Mouse (Mus musculus): ENCODE measurements around the gene AA467197.

AA467197 gene

DNA sequence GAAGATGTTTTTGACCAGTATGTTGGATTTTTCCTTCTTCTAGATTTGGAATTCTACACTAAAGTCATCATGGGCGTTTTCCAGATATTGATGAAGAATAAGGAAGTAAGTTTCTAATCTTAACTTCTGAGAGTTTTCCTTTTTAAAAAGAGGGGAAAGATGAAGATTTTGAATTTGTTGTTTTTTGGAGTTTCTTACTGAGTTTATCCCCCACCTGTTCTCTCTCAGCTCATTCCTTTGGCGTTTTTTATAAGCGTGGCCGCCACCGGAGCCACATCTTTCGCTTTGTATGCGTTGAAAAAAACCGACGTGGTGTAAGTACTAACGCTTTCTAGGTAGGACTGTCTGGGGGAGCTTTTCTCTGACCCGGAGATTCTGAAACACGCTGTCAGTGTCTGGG is 1.2 kb downstream of the AA467197 start:
- no peak for DNase-seq (ENCODE audit: low read depth, low spot score)

DNA sequence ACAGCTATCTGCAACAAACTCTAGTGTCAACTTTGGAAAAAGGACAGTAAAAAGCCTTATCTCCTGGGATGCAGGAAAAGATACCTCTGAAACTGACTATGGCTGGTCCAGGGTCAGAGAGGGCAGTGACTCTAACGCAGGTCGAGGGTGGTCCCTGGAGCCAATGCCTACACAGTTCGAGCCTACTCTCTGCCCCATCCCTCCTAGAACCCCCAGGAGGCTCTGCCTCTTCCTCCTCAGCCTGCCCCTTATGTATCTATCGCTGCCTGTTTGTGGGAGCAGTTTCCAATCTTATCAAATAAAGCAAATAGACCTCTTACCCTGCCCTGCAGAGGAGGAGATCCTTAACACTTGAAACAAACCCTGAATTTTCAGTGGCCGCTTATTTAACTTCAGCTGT is 1.9 kb downstream of the AA467197 start:
- DNase-seq (ENCODE audit: low read depth, low spot score): no peak

DNA sequence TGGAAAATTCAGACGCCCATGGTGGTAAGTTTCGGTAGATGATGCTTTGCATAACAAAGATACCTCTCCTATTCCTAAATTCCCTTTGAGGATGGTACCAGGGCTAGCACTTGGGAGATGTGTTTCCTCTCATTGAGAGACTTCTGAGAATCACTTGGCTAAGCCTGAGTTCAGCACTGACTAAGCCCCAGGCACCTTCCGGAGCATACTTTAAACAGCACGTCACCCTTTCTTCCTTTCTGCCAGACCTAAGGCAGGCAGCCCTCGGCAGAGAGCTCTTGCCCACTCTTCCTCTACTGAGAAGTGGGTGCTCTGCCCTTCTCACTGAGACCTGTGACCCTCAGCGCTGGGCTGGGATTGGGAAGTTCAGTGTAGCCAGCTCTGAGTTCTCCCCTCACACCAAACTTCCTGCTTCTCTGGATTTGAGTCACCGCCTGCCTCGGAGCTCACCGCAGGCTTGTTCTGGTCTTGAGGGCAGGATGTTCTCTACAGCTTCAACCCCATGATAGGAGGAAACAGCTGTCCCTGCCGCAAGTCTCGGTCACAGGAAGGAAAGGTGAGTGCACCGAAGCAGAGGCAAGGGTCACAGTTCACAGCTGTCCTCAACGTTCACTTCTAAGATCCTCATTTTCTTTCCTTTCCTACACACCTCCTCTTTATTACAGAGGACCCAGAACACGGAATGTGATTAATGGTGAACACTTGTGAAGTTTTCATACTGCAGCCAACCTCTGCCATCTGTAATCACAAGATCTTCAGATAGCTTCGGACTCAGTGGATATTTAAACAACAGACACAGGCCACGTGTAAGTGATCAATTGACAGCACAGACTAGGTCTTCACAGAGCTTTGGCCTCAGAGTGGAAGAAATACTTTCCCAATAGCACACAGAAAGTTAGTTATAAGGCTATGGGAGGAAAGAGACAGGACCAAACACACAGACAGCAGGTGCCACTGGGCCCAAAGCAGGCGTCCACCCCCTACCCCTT is 15.6 kb downstream of the AA467197 start:
- no peak for DNase-seq (ENCODE audit: low read depth, low spot score)

DNA sequence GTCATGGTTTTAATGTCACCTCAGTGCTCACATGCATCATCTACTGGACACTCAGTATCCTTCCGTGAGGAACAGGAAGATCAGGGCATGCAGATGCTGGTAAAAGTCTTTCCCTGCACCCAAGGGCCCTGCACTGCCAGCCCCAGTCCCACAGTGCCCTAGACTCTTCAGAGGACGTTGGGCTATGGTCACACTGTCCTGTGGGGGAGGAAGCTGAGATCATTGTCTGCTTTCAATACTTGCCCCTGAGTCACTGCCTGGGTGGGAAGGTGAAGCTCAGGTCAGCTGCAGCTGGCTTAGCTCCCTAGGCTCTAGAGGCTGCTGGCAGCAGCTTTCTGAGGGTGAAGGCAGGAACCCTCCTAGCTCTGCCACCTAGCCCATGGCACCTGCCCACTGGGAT is 19.3 kb downstream of the AA467197 start:
- DNase-seq (ENCODE audit: low read depth, low spot score): no peak

DNA sequence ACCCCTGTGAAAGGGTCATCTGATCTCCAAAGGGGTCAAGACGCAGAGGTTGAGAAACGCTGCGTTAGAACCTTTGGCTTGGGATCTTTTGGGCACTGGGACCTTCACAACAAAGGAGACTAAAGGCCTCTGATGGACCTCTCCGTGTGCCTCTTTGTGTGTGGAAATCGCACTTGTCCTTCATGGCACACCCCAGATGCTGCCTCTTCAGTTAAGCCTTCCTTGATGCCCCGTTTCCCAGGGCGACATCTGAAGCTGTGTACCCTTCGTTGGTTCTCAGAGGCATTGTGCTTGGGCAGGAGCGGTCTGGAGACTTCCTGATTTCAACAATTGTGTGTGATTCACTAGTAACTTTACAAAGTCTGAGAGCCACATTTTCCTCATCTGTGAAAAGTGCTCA is 20.0 kb downstream of the AA467197 start:
- DNase-seq (ENCODE audit: low read depth, low spot score): no peak

DNA sequence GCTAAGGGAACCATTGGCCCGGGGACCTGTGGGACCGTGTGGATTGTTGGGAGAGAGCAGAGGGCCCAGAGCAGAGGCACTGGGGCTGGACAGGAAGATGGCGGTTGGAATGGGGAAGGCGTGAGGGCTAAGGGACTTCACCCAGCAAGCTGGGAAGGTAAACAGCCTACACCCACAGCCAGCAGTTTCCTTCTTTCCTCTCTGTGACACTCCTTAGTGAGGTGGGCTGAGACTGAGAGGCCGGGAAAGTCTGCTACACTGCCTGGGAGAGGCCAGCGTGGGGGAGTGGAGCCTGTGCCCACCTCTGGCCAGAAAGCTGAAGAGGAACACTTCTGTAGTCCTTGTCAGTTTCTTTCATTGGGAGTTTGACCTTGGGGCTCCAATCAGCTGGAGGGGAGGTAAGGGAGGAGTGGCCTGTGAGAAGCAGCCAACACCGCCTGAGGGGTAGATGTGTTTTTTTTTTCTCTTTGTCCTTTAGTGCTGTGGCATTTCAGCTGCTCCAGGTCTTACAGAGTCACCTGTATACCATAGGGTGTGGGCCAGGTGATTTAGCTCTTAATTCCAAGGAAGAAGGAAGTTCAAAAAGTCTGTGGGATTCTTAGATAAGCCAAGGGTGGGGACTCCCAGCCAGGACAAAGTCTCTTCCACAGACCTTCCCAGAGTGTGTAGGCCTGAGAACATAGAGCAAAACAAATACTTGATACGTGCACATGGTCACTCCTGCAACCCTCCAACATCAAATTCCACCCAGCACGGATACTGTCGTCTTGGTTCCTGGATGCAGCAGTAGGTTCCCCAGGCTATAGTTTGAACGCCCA is 21.1 kb downstream of the AA467197 start:
- DNase-seq (ENCODE audit: low read depth, low spot score): no peak

DNA sequence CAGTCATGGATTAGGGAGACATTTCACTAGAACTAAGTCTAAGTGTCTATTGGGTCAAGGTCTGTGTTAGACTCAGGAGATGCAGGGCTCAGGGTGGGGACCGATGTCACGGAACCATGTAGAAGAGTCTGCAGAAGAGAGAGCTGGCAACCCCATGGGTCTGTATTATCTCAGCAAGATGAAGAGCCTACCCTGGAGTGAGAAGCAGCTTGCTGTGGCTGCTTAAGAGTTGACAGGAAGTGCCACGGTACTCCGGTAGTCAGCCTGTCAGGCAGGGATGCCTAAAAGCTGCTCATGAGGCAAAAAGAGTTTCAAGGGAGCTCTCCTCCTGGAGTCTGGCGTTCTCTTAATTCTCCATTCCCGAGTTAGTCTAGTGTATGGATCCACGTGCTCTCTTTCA is 23.0 kb downstream of the AA467197 start:
- no peak for DNase-seq (ENCODE audit: low read depth, low spot score)

DNA sequence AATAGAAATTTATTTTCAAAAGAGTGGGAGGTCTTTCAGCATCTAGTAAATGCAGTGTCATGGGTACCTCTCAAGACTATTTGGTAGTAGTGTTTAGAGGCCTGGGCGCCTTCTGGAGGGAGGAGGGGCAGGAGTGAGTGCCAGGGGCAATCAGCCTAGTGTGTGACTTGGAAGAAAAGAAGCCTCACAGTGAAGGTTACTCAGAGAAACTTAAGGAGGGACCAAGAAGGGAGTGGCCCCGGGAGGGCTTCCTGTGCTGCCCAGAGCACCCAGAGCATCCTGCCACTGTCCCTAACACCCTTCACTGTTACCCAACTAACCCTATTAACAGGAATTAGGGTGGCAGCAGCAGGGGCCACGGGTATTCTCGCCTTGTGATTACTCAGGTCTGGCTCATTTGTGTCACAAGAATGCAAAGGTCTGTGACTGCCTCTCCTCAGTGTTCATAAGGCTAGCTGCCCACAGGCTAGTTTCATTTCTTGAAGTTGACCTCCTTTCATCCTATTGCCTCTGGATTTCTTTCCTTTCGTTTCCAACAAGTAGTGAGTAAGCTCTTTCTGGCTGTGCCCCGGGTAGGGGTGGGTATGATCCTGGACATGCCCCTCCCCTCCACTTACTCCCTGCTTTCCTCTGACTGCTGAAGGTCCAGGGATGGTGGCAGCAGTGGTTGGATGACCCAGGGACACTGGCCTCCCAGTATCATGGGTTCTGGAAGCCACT is 28.6 kb downstream of the AA467197 start:
- DNase-seq (ENCODE audit: low read depth, low spot score): no peak

DNA sequence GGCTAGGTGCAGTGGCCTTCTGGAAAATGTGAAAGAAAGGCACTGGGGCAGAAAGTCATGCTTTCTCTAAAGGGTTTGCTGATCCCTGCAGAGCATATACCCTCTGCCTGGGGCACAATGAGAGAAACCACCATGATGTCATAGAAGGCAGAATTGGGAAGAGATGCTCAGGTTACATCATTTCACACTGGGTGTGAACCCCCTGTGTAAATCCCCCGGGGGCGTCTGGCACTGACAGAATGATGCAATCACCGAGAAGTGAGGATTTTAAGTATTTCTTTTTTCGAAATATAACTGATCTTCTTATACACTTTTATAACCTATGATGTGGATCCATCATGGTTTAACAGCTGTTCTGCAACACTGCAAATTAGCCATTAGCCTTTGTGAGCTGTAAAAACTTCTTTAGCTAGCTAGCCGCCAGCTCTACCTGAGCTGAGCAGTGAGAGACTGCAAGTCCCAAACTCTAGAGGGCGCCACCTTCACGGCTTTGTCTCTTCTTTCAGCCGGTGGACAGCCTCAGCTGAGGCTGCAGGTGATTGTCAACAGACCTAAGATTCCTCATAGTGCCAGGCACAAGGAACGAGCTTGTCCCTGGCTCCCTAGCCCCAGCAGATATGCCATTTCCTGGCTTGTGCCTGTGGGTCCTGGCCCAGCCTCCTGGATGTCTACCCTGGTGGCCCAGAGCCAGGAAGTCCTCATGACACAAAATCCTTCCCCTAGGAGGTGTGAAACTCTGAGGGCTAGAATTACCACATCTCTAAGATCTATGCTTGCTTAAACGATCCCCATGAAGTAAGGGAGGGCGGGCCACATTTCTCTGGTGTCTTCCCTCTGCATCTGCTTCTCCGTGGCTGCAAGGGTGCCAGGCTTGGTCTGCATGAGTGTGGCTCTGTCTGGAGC is 29.4 kb downstream of the AA467197 start:
- no peak for DNase-seq (ENCODE audit: low read depth, low spot score)

DNA sequence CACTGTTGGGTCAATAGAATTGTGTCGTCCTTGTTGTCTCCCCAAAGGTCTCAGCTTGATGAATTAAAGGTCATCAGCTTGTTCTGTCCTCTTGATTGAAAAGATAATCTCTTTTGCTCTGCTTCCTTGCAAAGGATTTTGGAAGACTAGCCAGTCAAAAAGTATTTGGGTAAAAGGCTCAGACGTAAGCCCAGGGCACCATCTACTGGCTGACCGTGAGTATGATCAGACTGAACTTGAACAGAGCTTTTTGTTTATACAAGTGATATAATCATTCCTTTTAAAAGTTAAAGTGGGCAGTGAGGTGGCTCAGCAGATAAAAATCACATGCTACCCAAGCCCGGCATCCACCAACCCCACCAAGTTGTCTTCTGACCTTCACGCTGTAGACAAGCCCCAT is 31.1 kb downstream of the AA467197 start:
- peak; percentile 33 for DNase-seq (ENCODE audit: low read depth, low spot score)

DNA sequence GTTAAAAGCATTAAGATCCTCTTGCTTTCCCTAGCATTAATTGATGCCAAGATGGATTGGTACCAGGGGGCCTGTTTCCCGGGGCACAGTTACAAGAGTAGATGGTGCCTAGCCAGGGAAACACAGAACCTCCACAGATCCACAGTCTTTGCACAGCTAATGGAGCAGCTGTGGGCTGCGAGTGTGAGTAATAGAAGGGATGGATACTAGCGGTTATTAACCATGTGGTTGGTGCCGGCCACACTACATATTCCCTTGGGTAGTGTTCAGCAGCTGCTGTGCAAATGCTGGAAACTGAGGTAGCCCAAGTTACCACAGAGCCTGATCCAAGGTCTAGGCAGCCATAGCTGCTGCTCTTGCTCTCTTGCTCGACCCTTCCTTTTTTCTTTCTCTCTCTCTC is 34.9 kb downstream of the AA467197 start:
- DNase-seq (ENCODE audit: low read depth, low spot score): no peak

DNA sequence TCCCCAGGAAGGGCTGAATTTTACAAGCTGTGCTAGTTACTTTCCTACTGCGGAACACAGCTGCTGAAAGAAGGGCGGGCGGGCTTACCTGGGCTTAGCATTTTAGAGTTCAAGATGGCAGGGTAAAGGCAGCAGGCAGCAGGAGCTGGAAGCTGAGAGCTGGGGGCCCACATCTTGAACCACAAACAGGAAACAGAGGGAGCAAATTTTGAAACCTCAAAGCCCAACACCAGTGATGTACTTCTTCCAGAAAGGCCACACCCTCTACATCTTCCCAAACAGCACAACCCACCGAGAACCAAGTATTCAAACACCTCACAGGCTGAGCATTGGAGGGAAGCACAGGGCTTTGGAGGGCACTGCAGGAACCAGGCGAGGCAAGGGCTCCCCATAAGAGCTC is 36.1 kb downstream of the AA467197 start:
- DNase-seq (ENCODE audit: low read depth, low spot score): no peak

DNA sequence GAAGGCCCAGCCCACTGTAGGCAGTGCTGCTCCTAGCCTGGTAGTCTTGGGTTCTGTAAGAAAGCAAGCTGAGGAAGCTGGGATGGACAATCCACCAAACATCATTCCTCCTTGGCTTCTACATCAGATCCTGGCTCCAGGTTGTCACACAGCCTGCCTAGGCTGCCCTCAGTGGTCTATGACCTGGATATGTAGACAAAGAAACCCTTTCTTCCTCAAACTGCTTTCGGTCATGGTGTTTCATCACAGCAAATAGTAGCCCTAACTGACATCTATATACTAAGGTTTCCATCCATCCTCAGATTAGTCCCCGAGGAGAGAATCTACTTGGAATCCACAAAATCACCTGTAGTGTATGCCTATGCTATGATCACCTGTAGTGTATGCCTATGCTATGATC is 38.3 kb downstream of the AA467197 start:
- DNase-seq (ENCODE audit: low read depth, low spot score): no peak

DNA sequence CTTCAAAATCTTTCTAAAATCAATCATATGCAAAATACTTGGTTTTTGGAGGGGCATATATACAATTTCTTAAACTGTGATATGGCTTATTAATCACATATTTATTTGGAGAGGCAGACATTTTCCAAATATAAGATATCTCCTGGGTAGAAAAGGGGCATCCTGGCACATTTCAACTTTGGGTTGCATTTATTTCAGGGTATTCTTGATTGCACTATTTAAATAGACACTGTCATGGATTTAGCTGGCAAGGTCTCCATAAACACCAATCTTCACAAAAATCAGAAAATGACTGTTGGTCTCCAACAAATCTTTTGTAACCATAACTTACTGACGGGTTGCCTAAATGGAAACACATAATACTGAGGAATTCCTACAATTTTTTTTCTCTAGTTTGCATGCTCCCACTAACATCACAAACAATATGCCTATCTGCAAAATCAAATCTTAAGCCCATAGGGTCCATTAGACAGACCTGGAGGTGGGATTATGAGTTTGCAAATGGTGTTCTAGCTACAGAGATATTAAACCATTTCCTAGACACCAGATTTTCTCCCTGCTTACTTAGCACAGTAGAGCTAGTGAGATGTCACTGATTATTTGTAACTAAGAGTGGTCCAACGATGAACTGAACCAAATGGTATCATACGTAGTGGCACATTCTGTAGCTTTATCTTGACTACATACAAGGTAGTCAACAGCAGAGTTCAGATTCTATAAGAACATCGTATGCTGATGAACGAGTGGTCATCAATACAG is 44.8 kb downstream of the AA467197 start:
- DNase-seq (ENCODE audit: low read depth, low spot score): peak; percentile 42

DNA sequence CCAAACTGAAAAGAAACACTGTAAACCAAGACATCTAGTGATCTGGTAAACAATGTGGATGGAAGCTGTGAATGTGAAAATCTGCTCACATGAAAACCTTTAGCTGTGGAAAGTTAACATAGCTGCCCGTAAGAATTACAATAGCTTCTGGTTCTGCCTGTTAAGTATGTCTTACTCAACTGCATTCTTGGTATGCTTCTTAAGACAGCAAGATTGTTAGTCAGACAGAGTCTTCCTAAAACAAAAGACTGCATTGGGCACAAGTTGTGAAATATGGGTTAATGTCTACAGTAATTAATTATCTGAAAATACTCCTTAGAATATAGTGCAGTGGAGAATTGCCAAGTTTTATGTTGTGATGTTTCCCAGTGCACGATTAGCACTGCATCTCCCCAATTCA is 45.7 kb downstream of the AA467197 start:
- no peak for DNase-seq (ENCODE audit: low read depth, low spot score)

DNA sequence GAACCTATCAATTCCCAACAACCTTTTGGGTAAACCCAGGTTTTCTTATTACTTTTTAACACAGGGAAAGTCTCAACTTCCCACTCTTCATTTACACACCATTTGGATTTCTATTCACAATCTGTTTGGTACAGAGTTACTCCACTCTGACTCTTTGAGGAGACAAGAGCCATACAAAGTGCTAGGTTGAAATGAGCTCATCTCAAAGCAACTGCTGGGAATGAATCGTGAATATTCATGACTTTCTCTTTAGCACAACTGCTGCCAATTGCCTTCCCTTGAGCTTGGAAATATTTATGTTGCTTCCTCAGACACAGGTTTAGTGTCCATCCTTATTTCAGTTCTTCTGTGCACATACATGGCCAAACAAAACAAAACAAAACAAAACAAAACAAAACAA is 46.9 kb downstream of the AA467197 start:
- no peak for DNase-seq (ENCODE audit: low read depth, low spot score)

DNA sequence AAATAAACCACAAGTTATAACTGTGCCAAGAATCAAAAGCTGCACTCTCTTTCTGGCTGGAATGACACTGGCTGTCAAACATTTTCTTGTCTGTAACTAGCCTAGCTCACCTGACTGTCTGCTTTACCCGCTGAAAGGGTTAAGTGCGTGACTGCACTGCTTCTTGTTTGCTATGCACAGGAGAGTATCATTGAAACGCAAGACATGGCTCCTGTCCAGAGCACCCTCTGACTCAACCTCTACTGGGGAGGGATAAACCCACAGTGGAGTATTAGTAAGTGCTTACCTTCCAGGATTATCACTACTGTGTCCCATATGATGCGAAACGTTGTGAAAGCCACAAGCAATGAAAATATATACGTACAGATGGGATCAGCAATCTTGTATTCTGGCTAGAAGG is 49.9 kb downstream of the AA467197 start:
- DNase-seq (ENCODE audit: low read depth, low spot score): no peak

Data from forelimb bud, embryonic 11.5 days (tissue).